Mouse (Mus musculus) lung, adult 2 months (tissue): ENCODE measurements around the gene Uba7.

Experiments used
- CTCF ChIP-seq: fragments of 200-500 bp; IDR thresholded peaks from 2 replicates; pipeline ENCODE4 v1.5.1; 2011; ENCODE audit warnings: mild to moderate bottlenecking, low read length, control low read depth; ENCODE audit not compliant: insufficient read depth
- POLR2A ChIP-seq: fragments of 200-500 bp; IDR thresholded peaks from 2 replicates; pipeline ENCODE4 v1.6.1; 2011; ENCODE audit warnings: low read depth, mild to moderate bottlenecking, control low read depth, low read length, borderline replicate concordance; ENCODE audit errors: extremely low read depth

DNA sequence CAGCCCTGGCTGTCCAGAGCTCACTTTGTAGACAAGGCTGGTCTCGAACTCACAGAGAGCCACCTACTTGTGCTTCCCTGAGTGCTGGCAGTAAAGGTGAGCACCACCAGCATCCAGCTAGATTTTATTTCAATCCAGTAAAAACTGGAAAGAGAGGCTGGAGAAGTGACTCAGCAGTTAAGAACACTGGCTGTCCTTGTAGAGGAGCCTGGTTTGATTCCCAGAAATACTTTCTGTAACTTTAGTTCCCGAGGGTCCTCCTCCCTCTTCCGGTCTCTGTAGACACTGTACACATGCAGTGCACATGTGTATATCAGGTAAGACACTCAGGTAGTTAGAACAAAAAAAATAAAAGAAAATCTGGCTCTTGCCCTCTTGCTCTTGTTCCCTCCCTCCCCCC, 12.6 kb downstream of the Uba7 start:
- TF ChIP-seq POLR2A (no peak), CTCF (no peak)
